Mouse (Mus musculus) brain, embryonic 14.5 days (tissue): ENCODE measurements at regions not wholly inside any gene's neighbourhood (a gene's known extent, or its start where the extent isn't known, plus 50 kb on each side); places are given as distances from the start of the nearest gene placed in this dataset.

Experiments
- CTCF ChIP-seq: fragments of 200-500 bp; IDR thresholded peaks from 2 replicates; pipeline ENCODE4 v1.5.1; 2012; ENCODE audit warnings: inconsistent platforms, mild to moderate bottlenecking, moderate library complexity, borderline replicate concordance; ENCODE audit not compliant: insufficient read depth, insufficient read length; ENCODE audit errors: extremely low read depth
- POLR2A ChIP-seq: fragments of 200-500 bp; IDR thresholded peaks from 2 replicates; pipeline ENCODE4 v1.6.1; 2012; ENCODE audit warnings: mild to moderate bottlenecking, inconsistent platforms, borderline replicate concordance; ENCODE audit not compliant: poor library complexity, insufficient read depth, insufficient read length, severe bottlenecking; ENCODE audit errors: extremely low read depth

GRCm38 (mm10) chr6:55565260-55566209 is 113.8 kb downstream of the Adcyap1r1 start:
- TF ChIP-seq POLR2A, result no peak
- no peak for TF ChIP-seq CTCF
